In genomic region chr13:28633541-28634041, GRCm38 (mm10) we compare ENCODE assay signal across 11 mouse cellular contexts.
DNase-seq lines count a peak whose midpoint lies in the region; ATAC-seq lines count a peak whose summit lies in the region.
"Had no signal": no experiment of that assay in that cellular context is flagged by ENCODE, and none has a peak within 500 bp of the region (broad histone marks: within the 10 kb centered on the region; RNA-seq: fewer than 3 reads in every experiment).

No protein-coding gene starts in this region.

- H3K9ac ChIP-seq in liver, embryonic 16.5 days (ENCODE audit: low read depth, low read length), result no peak overlapping the region
- H3K9ac ChIP-seq in liver, embryonic 12.5 days, result no peak overlapping the region
- no peak overlapping the region for H3K9ac ChIP-seq in hindbrain, embryonic 13.5 days
- H3K9ac ChIP-seq in limb, embryonic 13.5 days, result no peak overlapping the region
- H3K9ac ChIP-seq: lung, embryonic 15.5 days; stomach, embryonic 15.5 days had no signal

- no peaks in the 10 kb centered on the region for H3K27me3 ChIP-seq in liver, embryonic 16.5 days (ENCODE audit: control insufficient read depth, insufficient read depth, low read depth, low read length)
- no peaks in the 10 kb centered on the region for H3K27me3 ChIP-seq in liver, embryonic 12.5 days (replicated peaks)
- no peaks in the 10 kb centered on the region for H3K27me3 ChIP-seq in hindbrain, embryonic 13.5 days
- H3K27me3 ChIP-seq in limb, embryonic 13.5 days, result no peaks in the 10 kb centered on the region
- H3K27me3 ChIP-seq: lung, embryonic 15.5 days; stomach, embryonic 15.5 days had no signal

- 47% methylated on average over 5 of the region's 5 CpGs for WGBS in liver, embryonic 16.5 days (ENCODE audit: insufficient replicate concordance)
- WGBS in liver, embryonic 12.5 days (ENCODE audit: insufficient replicate concordance), result 46% methylated on average over 5 of the region's 5 CpGs
- 25% methylated on average over 5 of the region's 5 CpGs for WGBS in hindbrain, embryonic 13.5 days
- 38% methylated on average over 5 of the region's 5 CpGs for WGBS in limb, embryonic 13.5 days

- H3K4me3 ChIP-seq in liver, embryonic 16.5 days (ENCODE audit: low read depth, low read length), result no peak overlapping the region
- H3K4me3 ChIP-seq in liver, embryonic 12.5 days, result no peak overlapping the region
- no peak overlapping the region for H3K4me3 ChIP-seq in hindbrain, embryonic 13.5 days
- H3K4me3 ChIP-seq in limb, embryonic 13.5 days, result no peak overlapping the region
- H3K4me3 ChIP-seq: heart, adult 2 months; lung, embryonic 15.5 days; stomach, embryonic 15.5 days had no signal

- no peak overlapping the region for H3K4me2 ChIP-seq in liver, embryonic 16.5 days (ENCODE audit: low read depth, low read length)
- no peak overlapping the region for H3K4me2 ChIP-seq in liver, embryonic 12.5 days
- H3K4me2 ChIP-seq in hindbrain, embryonic 13.5 days, result no peak overlapping the region
- no peak overlapping the region; the same call in 1 of the 2 replicates for H3K4me2 ChIP-seq in limb, embryonic 13.5 days (replicated peaks)
- H3K4me2 ChIP-seq: lung, embryonic 15.5 days; stomach, embryonic 15.5 days had no signal

- H3K27ac ChIP-seq in liver, embryonic 16.5 days (ENCODE audit: low read length), result no peak overlapping the region
- H3K27ac ChIP-seq in liver, embryonic 12.5 days, result no peak overlapping the region
- peak overlapping the region; percentile 3 for H3K27ac ChIP-seq in hindbrain, embryonic 13.5 days
- H3K27ac ChIP-seq in limb, embryonic 13.5 days, result peak overlapping the region; percentile 49; the same call in 1 of the 2 replicates
- H3K27ac ChIP-seq: heart, adult 2 months; lung, embryonic 15.5 days; stomach, embryonic 15.5 days had no signal

- H3K4me1 ChIP-seq in liver, embryonic 16.5 days (ENCODE audit: control insufficient read depth, low read depth, low read length), result no peaks in the 10 kb centered on the region; the same call in 1 of the 2 replicates
- peaks cover 17% of the 10 kb centered on the region for H3K4me1 ChIP-seq in liver, embryonic 12.5 days
- H3K4me1 ChIP-seq in hindbrain, embryonic 13.5 days (replicated peaks), result peaks cover 34% of the 10 kb centered on the region
- peaks cover 56% of the 10 kb centered on the region for H3K4me1 ChIP-seq in limb, embryonic 13.5 days

- H3K9me3 ChIP-seq in liver, embryonic 16.5 days (replicated peaks; ENCODE audit: control insufficient read depth, low read length), result no peaks in the 10 kb centered on the region
- H3K9me3 ChIP-seq in liver, embryonic 12.5 days (replicated peaks), result no peaks in the 10 kb centered on the region
- H3K9me3 ChIP-seq in hindbrain, embryonic 13.5 days, result no peaks in the 10 kb centered on the region
- peaks cover 4% of the 10 kb centered on the region; the same call in 1 of the 2 replicates for H3K9me3 ChIP-seq in limb, embryonic 13.5 days
- H3K9me3 ChIP-seq: lung, embryonic 15.5 days; stomach, embryonic 15.5 days had no signal

- H3K36me3 ChIP-seq in liver, embryonic 16.5 days (ENCODE audit: control insufficient read depth, insufficient read depth), result no peaks in the 10 kb centered on the region
- H3K36me3 ChIP-seq in liver, embryonic 12.5 days, result no peaks in the 10 kb centered on the region
- H3K36me3 ChIP-seq in hindbrain, embryonic 13.5 days, result no peaks in the 10 kb centered on the region
- H3K36me3 ChIP-seq in limb, embryonic 13.5 days, result peaks cover 18% of the 10 kb centered on the region
- H3K36me3 ChIP-seq: lung, embryonic 15.5 days; stomach, embryonic 15.5 days had no signal

- DNase-seq in WW6 (ENCODE audit: low read depth, low spot score), result peak; percentile 11
- DNase-seq in left cerebral cortex, postnatal 14 days (ENCODE audit: low spot score in 2 of 2), result no peak
- DNase-seq in layer of hippocampus, adult 18-20 months (ENCODE audit: low spot score in 2 of 2), result no peak
- DNase-seq in urinary bladder, postnatal 36 days (ENCODE audit: low spot score in 2 of 2), result no peak
- DNase-seq: heart, adult 2 months had no signal

- intact Hi-C loops in left cerebral cortex, postnatal 14 days (cut with DNase I), result no loop called here

- ATAC-seq in liver, embryonic 16.5 days (ENCODE audit: low read depth), result peak; percentile 54; the same call in 1 of the 2 replicates
- no peak for ATAC-seq in liver, embryonic 12.5 days
- no peak for ATAC-seq in hindbrain, embryonic 13.5 days (ENCODE audit: low FRiP score)
- ATAC-seq in limb, embryonic 13.5 days (ENCODE audit: low FRiP score, low read depth), result no peak

Comparison
In these comparisons a context has a peak if more than half of its experiments do, and no peak if none do; other contexts are left out.
1. H3K27ac ChIP-seq: peak in hindbrain, embryonic 13.5 days (single experiment) and limb, embryonic 13.5 days (single experiment); none in liver, embryonic 16.5 days (single experiment) and liver, embryonic 12.5 days (single experiment).